Comparison of ENCODE assay signal across 12 mouse cellular contexts in genomic region chr4:82755616-82756294, GRCm38 (mm10). TPM values are rescaled to one million over a fixed set of nuclear protein-coding genes. Genes with fewer than 3 reads are reported as not detected.
DNase-seq lines count a peak whose midpoint lies in the region; ATAC-seq and TF ChIP-seq lines count a peak whose summit lies in the region.
"Had no signal": no experiment of that assay in that cellular context is flagged by ENCODE, and none has a peak within 500 bp of the region (broad histone marks: within the 10 kb centered on the region; RNA-seq: fewer than 3 reads in every experiment).

No protein-coding gene starts in this region.

- no peaks in the 10 kb centered on the region for H3K9me3 ChIP-seq in lung, embryonic 14.5 days (ENCODE audit: low read depth, low read length)
- H3K9me3 ChIP-seq in lung, postnatal 0 days (ENCODE audit: low read length): no peaks in the 10 kb centered on the region
- no peaks in the 10 kb centered on the region for H3K9me3 ChIP-seq in midbrain, embryonic 15.5 days

- peak overlapping the region; percentile 79 for H3K27ac ChIP-seq in lung, embryonic 14.5 days (ENCODE audit: low read depth)
- no peak overlapping the region for H3K27ac ChIP-seq in lung, postnatal 0 days (ENCODE audit: low read length)
- H3K27ac ChIP-seq in midbrain, embryonic 15.5 days: no peak overlapping the region
- H3K27ac ChIP-seq: left cerebral cortex, adult 2 months; macrophage had no signal

- no peak for TF ChIP-seq CTCF in lung, embryonic 14.5 days (IDR thresholded peaks at IDR 0.05; ENCODE audit: low read depth)
- TF ChIP-seq CTCF in lung, postnatal 0 days (IDR thresholded peaks at IDR 0.05): no peak
- TF ChIP-seq CTCF in brain, embryonic 14.5 days (IDR thresholded peaks at IDR 0.05; ENCODE audit: borderline replicate concordance, extremely low read depth, insufficient read depth, insufficient read length): no peak

- H3K4me2 ChIP-seq in lung, embryonic 14.5 days: no peak overlapping the region
- H3K4me2 ChIP-seq in lung, postnatal 0 days (replicated peaks; ENCODE audit: low read depth, low read length): no peak overlapping the region
- no peak overlapping the region for H3K4me2 ChIP-seq in midbrain, embryonic 15.5 days

- no peaks in the 10 kb centered on the region for H3K36me3 ChIP-seq in lung, embryonic 14.5 days (ENCODE audit: insufficient read depth)
- H3K36me3 ChIP-seq in lung, postnatal 0 days (ENCODE audit: insufficient read depth, low read length): no peaks in the 10 kb centered on the region
- no peaks in the 10 kb centered on the region for H3K36me3 ChIP-seq in midbrain, embryonic 15.5 days (replicated peaks)

- no peak overlapping the region for H3K9ac ChIP-seq in lung, embryonic 14.5 days
- H3K9ac ChIP-seq in lung, postnatal 0 days (replicated peaks; ENCODE audit: low read depth): no peak overlapping the region
- H3K9ac ChIP-seq in midbrain, embryonic 15.5 days: no peak overlapping the region

- ATAC-seq in lung, embryonic 14.5 days (ENCODE audit: insufficient read depth): peak; percentile 80
- no peak for ATAC-seq in lung, postnatal 0 days
- peak; percentile 73 for ATAC-seq in midbrain, embryonic 15.5 days (replicated peaks)

- no peak for TF ChIP-seq EP300 in lung, postnatal 0 days (IDR thresholded peaks at IDR 0.05)

- no peak for TF ChIP-seq POLR2A in brain, embryonic 14.5 days (IDR thresholded peaks at IDR 0.05; ENCODE audit: borderline replicate concordance, extremely low read depth, insufficient read depth, insufficient read length, poor library complexity, severe bottlenecking)

- WGBS in lung, embryonic 14.5 days: 46% methylated on average over 3 of the region's 3 CpGs
- 62% methylated on average over 3 of the region's 3 CpGs for WGBS in lung, postnatal 0 days
- WGBS in midbrain, embryonic 15.5 days: 11% methylated on average over 3 of the region's 3 CpGs

- no peak overlapping the region for H3K4me3 ChIP-seq in lung, embryonic 14.5 days (ENCODE audit: low read depth, low read length)
- no peak overlapping the region for H3K4me3 ChIP-seq in lung, postnatal 0 days (ENCODE audit: low read depth, low read length)
- no peak overlapping the region for H3K4me3 ChIP-seq in midbrain, embryonic 15.5 days
- H3K4me3 ChIP-seq: erythroblast, embryonic 14.5 days; left cerebral cortex, adult 2 months had no signal

- H3K4me1 ChIP-seq in lung, embryonic 14.5 days (ENCODE audit: insufficient read depth): no peaks in the 10 kb centered on the region; the same call in 1 of the 2 replicates
- no peaks in the 10 kb centered on the region for H3K4me1 ChIP-seq in lung, postnatal 0 days (ENCODE audit: insufficient read depth, low read depth, low read length)
- peaks cover 5% of the 10 kb centered on the region; the same call in 1 of the 2 replicates for H3K4me1 ChIP-seq in midbrain, embryonic 15.5 days

- H3K27me3 ChIP-seq in lung, embryonic 14.5 days (ENCODE audit: insufficient read depth, low read length): no peaks in the 10 kb centered on the region
- no peaks in the 10 kb centered on the region for H3K27me3 ChIP-seq in lung, postnatal 0 days (replicated peaks; ENCODE audit: insufficient read depth, low read length)
- no peaks in the 10 kb centered on the region for H3K27me3 ChIP-seq in midbrain, embryonic 15.5 days (replicated peaks)

- DNase-seq in lung, embryonic 14.5 days: no peak
- DNase-seq in lung, postnatal 0 days (ENCODE audit: low spot score): no peak
- DNase-seq in brain, embryonic 14.5 days (ENCODE audit: low read depth): peak; percentile 65
- DNase-seq in kidney, adult 18-20 months: peak; percentile 30
- DNase-seq in adrenal gland, adult (ENCODE audit: inconsistent age in 2 of 2, low spot score in 1 of 2): no peak
- no peak for DNase-seq in adrenal gland, postnatal 14 days
- no peak for DNase-seq in adipocyte (ENCODE audit: low spot score)

RNA-seq across cellular contexts. Expression of gene Nfib, which starts 50.2 kb away (rescaled TPM):
- 148 and 149 TPM in 2 replicates for polyA plus RNA-seq in lung, embryonic 14.5 days (2014; fragmentation: Nextera tagmentation; extraction: Ambion mirVana)
- 52.1 and 63.7 TPM in 2 replicates for polyA plus RNA-seq in lung, postnatal 0 days (2015; fragmentation: Nextera tagmentation; extraction: Ambion mirVana)
- 69.3 and 78.5 TPM in 2 replicates for polyA plus RNA-seq in brain, embryonic 14.5 days (2012; rRNA removed)
- polyA plus RNA-seq in midbrain, embryonic 15.5 days (2015; fragmentation: Nextera tagmentation; extraction: Ambion mirVana): 52.4 and 52.8 TPM in 2 replicates
- 107 and 111 TPM in 2 replicates for total RNA-seq in adrenal gland, postnatal 14 days (2021)
- total RNA-seq: MEL had no signal
- polyA plus RNA-seq: erythroblast, embryonic 14.5 days; macrophage had no signal

Comparison
In these comparisons a context has a peak if more than half of its experiments do, and no peak if none do; other contexts are left out.
1. DNase-seq: peak in brain, embryonic 14.5 days (single experiment) and kidney, adult 18-20 months (single experiment); none in lung, embryonic 14.5 days (single experiment), lung, postnatal 0 days (single experiment), adrenal gland, adult (0 of 2), adrenal gland, postnatal 14 days (single experiment) and adipocyte (single experiment).